Mouse (Mus musculus) retina, embryonic 14.5 days (tissue): ENCODE measurements at regions not wholly inside any gene's neighbourhood (a gene's known extent, or its start where the extent isn't known, plus 50 kb on each side); places are given as distances from the start of the nearest gene placed in this dataset.
"Not testable (repeated sequence)": the region's sequence is repeated elsewhere in the genome, so short reads cannot be mapped to it uniquely, and the experiment has no call there.

Experiments used
- DNase-seq: peaks from one replicate; pipeline ENCODE4 v3.0.0-alpha.2; 2015; ENCODE audit warnings: low spot score

DNA sequence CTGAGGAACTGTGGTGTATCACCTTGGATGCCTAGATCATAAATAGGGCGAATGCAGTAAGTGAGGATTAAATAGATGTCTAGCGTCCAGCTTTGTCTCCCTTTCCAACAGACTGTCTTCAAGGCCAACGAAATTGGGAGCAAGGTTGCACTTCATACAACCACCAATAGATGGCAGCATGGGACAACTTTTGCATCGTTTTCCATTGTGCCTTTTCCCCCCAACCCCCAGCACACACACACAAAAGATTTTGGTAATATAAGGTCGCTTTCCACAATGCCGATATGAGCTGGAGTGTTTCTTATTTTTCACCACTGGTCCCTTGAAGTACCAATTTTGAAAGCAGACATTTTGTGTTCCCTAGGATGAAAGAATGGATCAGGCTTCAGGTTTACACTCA lies 304.7 kb downstream of the BC048507 start:
- DNase-seq, result peak; percentile 57

GRCm38 (mm10) chr13:68173456-68173855 lies 310.3 kb downstream of the BC048507 start:
- not testable (repeated sequence) for DNase-seq
